Mouse (Mus musculus): ENCODE results near the gene Rpl7l1.

DNA sequence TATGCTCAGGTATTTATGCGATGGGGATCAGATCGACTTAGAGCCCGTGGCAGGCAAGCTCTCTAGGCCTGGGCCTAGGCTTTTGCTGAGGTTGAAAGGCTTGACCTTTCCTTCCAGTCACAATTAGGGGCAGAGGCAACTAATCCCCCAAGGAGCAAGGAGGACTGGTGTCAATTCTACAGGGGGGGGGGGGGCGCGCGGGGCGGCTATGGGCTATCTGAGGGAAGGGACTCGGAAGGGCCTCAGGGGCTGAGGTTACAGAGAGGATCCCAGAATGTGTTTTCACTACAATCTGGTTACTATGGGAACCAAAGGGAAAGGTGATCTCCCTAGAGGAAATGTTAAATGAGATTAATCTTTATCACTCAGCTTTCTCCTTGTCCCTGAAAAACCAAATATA lies 14.9 kb upstream of the Rpl7l1 start:
- TF ChIP-seq GATA1 (IDR thresholded peaks at IDR 0.05; ENCODE audit: borderline replicate concordance, low read length) (no peak), FLI1 (IDR thresholded peaks at IDR 0.05; ENCODE audit: low read length) (no peak)
